Mouse (Mus musculus) hindlimb bud, embryonic 11.5 days (tissue): ENCODE results near the gene 1700024P04Rik.

ENCODE experiments used
- DNase-seq: peaks from one replicate; pipeline ENCODE4 v3.0.0-alpha.2; 2012; ENCODE audit warnings: low read depth, low spot score; ENCODE audit errors: extremely low spot score

1700024P04Rik gene

DNA sequence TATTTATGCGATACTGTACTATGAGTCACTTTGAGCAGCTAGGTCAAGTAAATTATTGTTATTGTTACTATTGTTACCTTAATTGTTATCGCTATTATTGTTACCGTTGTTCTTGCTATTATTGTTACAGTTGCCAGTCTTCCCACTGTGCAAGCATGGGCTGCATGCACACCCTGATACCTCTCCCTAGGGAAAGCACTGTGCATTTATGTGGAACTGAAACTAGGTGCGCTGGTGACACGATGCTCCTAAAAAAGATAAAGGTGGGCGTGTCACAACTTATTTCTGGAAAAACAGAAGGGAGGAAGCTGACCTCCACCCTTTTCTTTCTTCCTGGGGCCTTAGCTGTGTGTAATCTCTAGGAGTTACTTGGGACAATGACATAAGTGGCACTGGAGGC, 16.4 kb downstream of the 1700024P04Rik start:
- DNase-seq, result no peak

DNA sequence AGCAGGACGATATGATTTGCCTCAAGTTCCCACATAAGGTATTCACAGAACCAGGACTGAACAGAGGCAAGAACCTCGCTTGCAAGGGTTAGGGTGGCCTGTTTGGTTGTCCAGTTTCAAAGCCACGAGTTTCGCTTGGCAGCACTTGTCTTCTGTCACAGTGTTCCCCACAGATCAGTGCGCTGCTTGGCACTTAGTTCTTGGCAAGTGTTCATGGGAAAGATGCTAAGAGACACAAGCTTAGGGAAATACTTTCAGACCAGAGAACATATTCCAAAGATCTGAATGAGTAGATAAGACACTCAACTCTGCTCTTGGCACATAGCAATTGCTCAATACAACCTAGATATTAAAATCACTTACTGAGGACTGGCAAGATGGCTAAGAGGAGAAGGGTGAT, 17.8 kb downstream of the 1700024P04Rik start:
- DNase-seq, result no peak

DNA sequence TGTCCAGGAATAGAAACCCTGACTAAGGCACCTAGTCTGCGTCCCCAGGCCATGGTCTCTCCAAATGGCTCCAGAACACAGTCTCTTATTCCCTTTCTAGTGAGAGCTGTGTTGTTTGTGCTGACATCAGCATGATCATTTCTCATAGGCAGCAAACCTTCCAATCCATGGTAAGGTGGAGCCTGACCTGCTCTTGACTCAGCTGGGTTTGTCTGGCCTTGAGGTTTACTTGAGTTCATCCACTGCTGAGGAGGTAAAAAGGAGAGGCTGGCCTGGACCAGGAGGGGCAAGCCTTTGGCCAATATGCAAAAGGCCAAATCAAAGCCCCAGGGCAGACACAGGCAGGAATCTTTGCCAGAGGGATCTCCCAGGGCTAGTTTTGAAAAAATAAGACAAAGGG, 20.8 kb downstream of the 1700024P04Rik start:
- no peak for DNase-seq

DNA sequence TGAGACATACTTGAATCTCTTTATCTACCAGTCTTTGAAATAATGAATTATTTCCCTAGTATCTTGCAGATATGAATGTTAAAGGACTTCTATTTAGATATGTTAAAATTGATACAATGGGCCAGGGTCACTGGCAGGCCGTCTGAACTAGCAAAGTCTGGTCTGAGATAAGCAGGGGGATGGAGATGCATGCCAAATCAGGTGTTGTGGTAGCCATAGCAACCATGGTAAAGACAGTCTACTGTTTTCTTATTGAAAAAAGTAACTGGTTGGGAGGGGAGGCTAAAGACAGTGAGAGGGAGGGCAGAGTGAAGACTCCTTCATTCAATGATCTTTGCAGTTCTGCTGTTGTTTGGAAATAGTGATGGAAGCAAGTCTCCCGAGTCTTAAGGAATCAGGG, 26.2 kb downstream of the 1700024P04Rik start:
- no peak for DNase-seq

DNA sequence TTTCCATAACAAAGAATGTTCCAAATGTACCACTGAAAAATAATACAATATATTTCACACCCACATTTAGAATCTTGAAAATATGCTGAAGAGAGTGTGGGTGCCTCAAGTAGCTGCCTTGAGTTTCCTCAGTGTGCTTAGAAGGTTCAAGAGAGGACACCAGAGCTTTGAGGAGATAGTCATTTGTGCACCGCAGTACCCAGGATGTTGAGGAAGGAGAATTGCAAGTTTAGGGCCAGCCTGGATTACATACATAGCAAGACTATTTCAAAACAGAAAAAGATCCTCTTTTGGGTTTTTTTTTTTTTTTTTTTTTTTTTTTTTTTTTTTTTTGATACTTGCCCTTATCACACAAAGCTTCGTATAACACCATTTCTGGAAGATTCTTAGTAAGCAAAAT, 28.2 kb downstream of the 1700024P04Rik start:
- DNase-seq, result no peak

DNA sequence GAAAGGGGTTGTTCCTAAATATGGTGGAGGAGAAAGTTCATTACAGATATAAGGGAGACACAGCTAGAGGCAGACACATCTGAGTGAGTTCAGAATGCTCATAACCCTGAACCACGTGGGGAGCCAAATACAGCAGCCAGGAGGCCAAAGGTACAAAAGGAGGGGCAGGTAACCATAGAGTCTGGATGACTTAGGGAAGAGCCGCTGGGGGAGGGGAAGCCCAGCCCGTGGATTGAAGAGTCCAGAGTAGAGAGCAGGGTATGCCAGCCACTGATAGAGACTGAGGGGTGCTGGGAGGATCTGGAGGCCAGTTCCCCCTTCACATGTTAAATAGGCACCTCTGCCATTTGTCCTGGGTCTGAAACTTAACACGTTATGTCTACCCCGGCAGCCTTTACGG, 28.7 kb downstream of the 1700024P04Rik start:
- no peak for DNase-seq

DNA sequence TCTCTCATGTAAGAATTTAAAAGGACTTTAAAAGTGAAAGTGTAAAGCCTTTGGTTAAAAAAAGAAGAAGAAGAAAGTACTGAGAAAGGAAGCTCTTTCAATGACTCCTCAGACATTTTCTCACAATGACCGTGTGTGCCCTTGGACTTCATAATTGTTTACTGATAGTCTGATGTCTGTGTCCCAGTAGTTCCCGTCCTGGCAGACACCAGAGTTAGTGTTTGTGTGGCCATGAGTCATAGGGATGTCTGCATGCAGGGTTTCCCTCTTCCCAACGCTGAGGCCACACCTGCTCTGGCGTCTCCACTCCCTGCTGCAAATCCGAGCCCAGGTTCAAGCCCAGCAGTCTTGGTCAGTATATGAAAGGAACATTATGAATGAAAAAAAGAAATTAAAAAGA, 29.1 kb downstream of the 1700024P04Rik start:
- DNase-seq, result no peak

DNA sequence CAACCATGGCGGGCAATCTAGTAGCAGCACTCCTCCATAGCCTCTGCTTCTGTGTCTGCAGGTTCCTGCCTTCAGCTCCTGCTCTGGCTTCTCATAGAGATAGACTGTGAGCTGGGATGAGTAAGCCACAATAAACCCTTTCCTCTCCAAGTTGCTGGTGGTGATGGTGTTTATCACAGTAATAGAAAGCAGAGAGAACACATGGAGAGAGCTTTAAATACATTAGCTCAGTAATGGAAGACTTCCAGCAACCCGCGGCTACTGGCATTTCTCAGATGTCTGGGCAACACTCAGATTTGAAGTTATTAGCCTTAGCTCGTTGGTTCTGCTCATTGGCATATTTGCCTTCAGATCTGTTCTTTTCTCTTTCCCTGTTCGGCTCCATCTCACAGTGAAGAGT, 30.5 kb downstream of the 1700024P04Rik start:
- DNase-seq, result no peak

DNA sequence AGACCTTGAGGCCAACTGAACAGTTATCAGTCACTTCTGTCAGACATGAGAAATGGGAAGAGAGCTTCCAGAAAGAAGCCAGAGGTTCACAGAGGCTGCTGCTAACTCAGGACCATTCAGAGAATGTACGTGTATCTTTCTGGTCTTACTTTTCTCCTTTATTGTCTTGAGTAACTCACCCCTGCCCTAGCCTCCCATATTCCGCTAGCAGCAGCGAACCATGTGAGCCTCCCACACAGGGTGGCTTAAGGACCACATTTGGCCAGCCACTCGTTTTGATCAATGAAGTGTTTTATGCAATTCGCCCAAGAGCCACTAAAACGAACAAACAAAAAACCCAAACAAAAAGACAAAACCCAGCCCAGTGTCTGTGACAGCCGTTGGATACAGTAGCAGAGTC, 32.4 kb downstream of the 1700024P04Rik start:
- no peak for DNase-seq

DNA sequence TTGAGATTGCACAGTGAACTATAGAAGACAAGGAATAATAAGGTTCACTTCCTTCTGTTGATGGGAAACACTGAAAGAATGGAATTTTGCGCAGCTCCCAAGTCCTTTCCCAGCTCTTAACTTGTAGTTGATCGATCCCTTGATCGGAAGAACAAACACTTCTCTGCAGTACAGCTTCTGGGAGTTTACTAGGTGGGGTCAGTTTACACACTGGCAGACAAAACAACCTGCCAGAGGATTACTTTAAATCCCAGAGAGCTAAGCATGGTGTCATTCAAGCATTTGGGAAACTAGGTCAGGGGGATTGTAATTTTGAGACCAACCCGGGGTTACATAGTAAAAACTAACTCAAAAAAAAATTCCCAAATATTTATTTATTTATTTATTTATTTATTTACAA, 36.2 kb downstream of the 1700024P04Rik start:
- DNase-seq, result no peak

DNA sequence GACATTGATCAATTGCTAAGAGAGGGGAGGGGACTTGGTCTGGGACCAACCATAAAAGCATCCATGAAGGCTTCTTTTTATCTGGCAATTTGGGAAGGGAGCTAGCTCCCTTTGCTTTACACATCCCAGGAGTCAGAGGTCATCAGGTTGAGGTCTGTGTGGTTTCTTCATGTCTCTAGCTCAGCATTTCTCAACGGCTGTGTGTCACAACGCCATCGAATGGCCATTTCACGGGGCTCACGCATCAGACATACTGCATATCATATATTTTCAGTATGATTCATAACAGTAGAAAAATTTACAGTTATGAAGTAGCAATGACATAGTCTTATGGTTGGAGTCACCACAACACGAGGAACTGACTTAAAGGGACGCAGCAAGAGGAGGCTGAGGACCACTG, 37.9 kb downstream of the 1700024P04Rik start:
- no peak for DNase-seq

DNA sequence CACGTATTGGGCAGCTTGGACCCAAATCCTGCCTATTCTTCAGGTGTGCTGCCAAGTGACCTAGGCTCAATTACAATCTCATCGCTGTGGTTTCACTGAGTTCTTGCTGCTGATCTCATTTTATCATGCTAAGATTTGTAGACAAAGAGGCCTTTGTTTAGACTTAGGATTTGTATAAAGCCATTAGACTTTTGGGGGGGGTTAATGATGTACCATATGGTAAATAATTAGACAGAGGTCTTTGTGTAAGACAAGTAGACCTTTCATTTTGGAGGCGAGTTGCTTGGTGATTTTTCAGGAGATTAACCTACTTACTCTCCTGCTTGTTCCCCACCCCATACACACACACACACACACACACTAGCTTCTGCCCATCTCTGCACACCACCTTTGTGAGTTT, 38.5 kb downstream of the 1700024P04Rik start:
- no peak for DNase-seq

DNA sequence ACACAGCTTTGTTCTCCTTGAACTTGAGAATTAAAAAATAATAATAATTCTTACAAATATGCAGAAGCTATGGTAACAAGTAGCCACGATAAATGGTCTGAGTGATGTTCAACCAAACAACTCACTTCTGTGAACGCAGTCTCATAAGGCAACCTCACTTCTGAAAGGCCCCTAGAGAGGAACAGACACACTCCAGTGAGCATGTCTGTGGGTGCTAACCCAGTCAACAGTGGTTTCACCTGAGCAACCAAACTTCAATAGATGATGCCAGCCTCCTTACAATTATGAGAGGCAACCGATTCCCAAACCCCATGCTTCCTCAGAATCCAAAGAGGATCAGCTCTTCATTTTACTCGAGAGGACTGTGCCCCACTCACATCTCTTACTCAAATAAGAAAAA, 39.0 kb downstream of the 1700024P04Rik start:
- DNase-seq, result no peak

DNA sequence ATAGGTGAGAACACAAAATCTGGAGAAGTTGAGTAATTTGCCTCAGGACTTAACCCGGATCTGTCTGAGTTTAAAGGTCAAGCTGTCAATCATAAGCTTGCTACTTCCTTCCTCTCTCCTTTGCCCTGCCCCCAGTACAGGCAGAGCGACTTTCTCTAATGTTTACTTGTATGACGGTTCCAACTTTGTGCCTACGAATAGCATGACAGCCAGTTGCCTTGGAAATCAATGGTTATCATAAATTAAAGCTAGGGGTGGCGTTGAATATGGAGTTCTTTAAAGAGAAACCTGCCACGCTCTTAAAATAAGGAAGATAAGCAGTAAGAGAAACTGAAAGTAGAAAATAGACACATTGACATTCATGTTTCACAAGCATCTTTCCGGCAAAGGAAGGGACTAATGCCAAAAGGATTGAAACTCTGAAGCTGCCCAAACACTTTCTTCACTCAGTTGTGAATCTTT, 39.7 kb downstream of the 1700024P04Rik start:
- no peak for DNase-seq

DNA sequence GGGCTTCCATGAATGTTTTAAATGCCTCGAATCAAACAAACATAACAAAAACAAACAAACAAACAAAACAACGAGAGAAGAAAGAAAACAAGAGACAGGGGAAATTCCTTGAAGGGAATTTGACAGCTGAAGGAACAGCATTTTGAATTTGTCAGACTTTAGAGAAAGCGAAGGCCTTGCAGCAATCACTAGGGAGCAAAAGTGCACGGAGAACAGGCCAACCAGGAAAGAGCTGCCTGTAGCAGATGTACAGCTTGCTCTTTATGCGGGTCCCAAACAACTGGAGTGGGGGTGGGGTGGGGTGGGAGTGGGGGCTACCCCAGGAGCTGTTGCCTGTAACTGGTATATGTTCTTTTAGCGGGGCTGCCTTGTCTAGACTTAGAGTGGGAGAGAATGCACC, 42.0 kb downstream of the 1700024P04Rik start:
- DNase-seq, result no peak

DNA sequence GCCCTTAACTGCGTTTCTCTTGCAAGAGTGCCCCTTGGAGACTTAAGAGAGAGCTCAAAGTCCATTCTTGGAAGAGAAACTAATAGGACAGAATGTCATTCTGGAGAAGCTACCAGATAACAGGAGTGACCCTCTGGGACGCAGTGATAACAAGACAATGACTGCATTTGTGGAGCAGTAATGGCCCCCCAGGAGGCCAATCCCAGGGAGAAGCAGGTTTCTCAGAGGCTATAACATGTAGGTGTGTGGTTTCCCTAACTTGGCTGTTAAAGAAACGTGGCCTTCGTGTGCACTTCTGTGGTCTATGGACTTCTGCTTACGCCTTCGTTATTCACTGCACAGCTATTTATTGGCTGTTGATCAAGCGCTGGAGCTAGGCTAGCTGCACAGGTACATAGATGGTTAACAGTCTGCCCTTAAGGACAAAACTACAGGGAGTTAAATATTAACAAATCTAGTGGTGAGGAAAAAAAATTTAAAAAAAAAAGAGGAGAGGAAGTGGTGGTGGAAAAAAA, 42.5 kb downstream of the 1700024P04Rik start:
- no peak for DNase-seq

DNA sequence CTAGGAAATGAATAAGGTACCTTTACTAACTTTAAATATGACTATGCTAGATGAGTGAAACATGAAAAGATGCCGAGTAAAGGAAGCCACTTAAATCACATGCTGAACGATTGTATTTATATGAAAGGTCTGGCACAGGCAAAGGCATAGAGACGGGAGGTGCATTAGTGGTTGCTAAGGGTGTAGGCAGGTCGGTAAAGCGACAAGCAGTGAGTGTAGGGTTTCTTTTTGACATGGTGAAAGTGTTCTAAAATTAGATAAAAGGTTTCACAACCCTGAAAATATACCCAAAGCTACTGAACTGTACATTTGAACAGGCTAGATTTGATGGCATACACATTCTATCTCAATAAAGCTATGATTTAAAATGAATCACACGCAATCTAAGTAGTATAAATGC, 47.3 kb downstream of the 1700024P04Rik start:
- no peak for DNase-seq
